Mouse (Mus musculus): ENCODE results near the gene Abcg8.

DNA sequence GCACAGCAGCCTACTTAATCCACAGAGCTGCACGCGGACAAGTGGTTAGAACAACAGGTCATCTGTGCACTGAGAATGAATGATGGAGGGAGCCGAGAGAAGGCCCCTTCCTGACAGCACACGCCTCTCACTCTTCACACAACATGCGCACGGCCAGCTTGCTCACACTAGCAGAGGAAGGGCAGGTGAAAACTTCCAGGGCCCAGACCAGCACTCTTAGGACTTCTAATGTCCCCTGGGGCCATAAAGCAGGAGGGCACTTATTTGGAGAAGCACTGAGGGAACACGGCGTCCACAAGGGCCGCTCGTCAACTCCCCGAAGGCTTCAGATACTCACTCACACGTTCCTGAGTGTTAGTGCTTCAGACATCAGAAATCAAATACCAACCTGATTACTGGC is 55.3 kb downstream of the Abcg8 start:
- no peak for TF ChIP-seq ZC3H11A (IDR thresholded peaks at IDR 0.05; ENCODE audit: low read depth, low read length)
- no peak for TF ChIP-seq CTCF (conservative IDR thresholded peaks at IDR 0.05 in 1 of 2, IDR thresholded peaks at IDR 0.05 in 1 of 2; ENCODE audit: low read depth in 2 of 2, low read length in 2 of 2)
- no peak for TF ChIP-seq NRF1 (IDR thresholded peaks at IDR 0.05; ENCODE audit: low read depth, low read length)
- no peak for TF ChIP-seq TBP (conservative IDR thresholded peaks at IDR 0.05; ENCODE audit: low read depth, low read length)
- no peak for TF ChIP-seq POLR2A (IDR thresholded peaks at IDR 0.05; ENCODE audit: low read depth, low read length)
- TF ChIP-seq POLR2AphosphoS2 (IDR thresholded peaks at IDR 0.05; ENCODE audit: low read depth, low read length) = no peak
- TF ChIP-seq HCFC1 (IDR thresholded peaks at IDR 0.05; ENCODE audit: low read depth, low read length) = no peak
- TF ChIP-seq E2F4 (IDR thresholded peaks at IDR 0.05; ENCODE audit: insufficient replicate concordance, low read depth, low read length) = no peak
- TF ChIP-seq MAX (IDR thresholded peaks at IDR 0.05; ENCODE audit: low read length) = no peak
- TF ChIP-seq CHD2 (IDR thresholded peaks at IDR 0.05; ENCODE audit: low read length) = no peak
- TF ChIP-seq MYC (IDR thresholded peaks at IDR 0.05; ENCODE audit: low read depth, low read length) = no peak
- TF ChIP-seq BHLHE40 (IDR thresholded peaks at IDR 0.05; ENCODE audit: low read depth, low read length) = no peak
